Mouse (Mus musculus) small intestine, adult 2 months (tissue): Measurements from ENCODE around the gene Nhlrc4.

ENCODE experiments used
- CTCF ChIP-seq: fragments of 200-500 bp; IDR thresholded peaks from 2 replicates; pipeline ENCODE4 v1.5.1; 2012; ENCODE audit warnings: low read depth, mild to moderate bottlenecking, control low read depth, inconsistent platforms, low read length, moderate library complexity, mixed read lengths; ENCODE audit not compliant: insufficient replicate concordance, insufficient read length; ENCODE audit errors: extremely low read depth
- POLR2A ChIP-seq: fragments of 200-500 bp; IDR thresholded peaks from 2 replicates; pipeline ENCODE4 v1.6.1; 2012; ENCODE audit warnings: low read depth, mild to moderate bottlenecking, control low read depth, inconsistent platforms, low read length, moderate library complexity

- TF ChIP-seq CTCF = no peak
- TF ChIP-seq POLR2A = no peak
Observed at GRCm38 (mm10) chr17:25946891-25947290, 2.1 kb upstream of the Nhlrc4 start.
